Comparison of ENCODE assay signal across 7 mouse cellular contexts in genomic region chr7:19603849-19604605, GRCm38 (mm10). TPM values are rescaled to one million over a fixed set of nuclear protein-coding genes. Genes with fewer than 3 reads are reported as not detected.
DNase-seq lines count a peak whose midpoint lies in the region; ATAC-seq lines count a peak whose summit lies in the region.

Gene Clasrp, minus strand, starts transcription at chr7:19604486.

- H3K9me3 ChIP-seq in embryonic facial prominence, embryonic 11.5 days (replicated peaks; ENCODE audit: control insufficient read depth, low read length) = no peaks in the 10 kb centered on the region
- H3K9me3 ChIP-seq in limb, embryonic 11.5 days (ENCODE audit: control insufficient read depth, low read length) = no peaks in the 10 kb centered on the region
- no peaks in the 10 kb centered on the region for H3K9me3 ChIP-seq in midbrain, embryonic 14.5 days (ENCODE audit: control insufficient read depth, low read length)

- DNase-seq in adrenal gland, postnatal 14 days = peak; percentile 99
- DNase-seq in embryonic facial prominence, embryonic 11.5 days (ENCODE audit: low spot score) = peak; percentile 98
- DNase-seq in heart, adult 11 months = peak; percentile 100
- peak; percentile 96 for DNase-seq in kidney, adult 18-20 months
- peak; percentile 98 for DNase-seq in limb, embryonic 11.5 days (ENCODE audit: low spot score)
- peak; percentile 97 for DNase-seq in midbrain, embryonic 14.5 days
- DNase-seq in spleen, adult 18-20 months = peak; percentile 96 to 98

- 1% methylated on average over 57 of the region's 57 CpGs for WGBS in embryonic facial prominence, embryonic 11.5 days
- WGBS in limb, embryonic 11.5 days = 1% methylated on average over 57 of the region's 57 CpGs
- WGBS in midbrain, embryonic 14.5 days = 2% methylated on average over 57 of the region's 57 CpGs

- peak within 1 kb of the TSS; percentile 81 for H3K4me2 ChIP-seq in embryonic facial prominence, embryonic 11.5 days (ENCODE audit: low read depth, low read length)
- H3K4me2 ChIP-seq in limb, embryonic 11.5 days (ENCODE audit: low read depth, severe bottlenecking) = peak within 1 kb of the TSS; percentile 84
- H3K4me2 ChIP-seq in midbrain, embryonic 14.5 days (ENCODE audit: low read length) = peak within 1 kb of the TSS; percentile 81

- peak within 1 kb of the TSS; percentile 99 for H3K4me3 ChIP-seq in embryonic facial prominence, embryonic 11.5 days (ENCODE audit: low read depth, low read length)
- H3K4me3 ChIP-seq in limb, embryonic 11.5 days (ENCODE audit: low read depth, low read length) = peak within 1 kb of the TSS; percentile 94
- H3K4me3 ChIP-seq in midbrain, embryonic 14.5 days (replicated peaks; ENCODE audit: low read depth, low read length) = peak within 1 kb of the TSS; percentile 91

- ATAC-seq in embryonic facial prominence, embryonic 11.5 days (replicated peaks; ENCODE audit: insufficient number of reproducible peaks, low FRiP score, low TSS enrichment, low read depth) = peak; percentile 92
- peak; percentile 88 for ATAC-seq in limb, embryonic 11.5 days (ENCODE audit: insufficient number of reproducible peaks, low FRiP score, low TSS enrichment, low read depth)
- peak; percentile 90 for ATAC-seq in midbrain, embryonic 14.5 days (ENCODE audit: low FRiP score, low TSS enrichment)

- H3K27me3 ChIP-seq in embryonic facial prominence, embryonic 11.5 days (ENCODE audit: control insufficient read depth, insufficient read depth, low read length) = no peaks in the 10 kb centered on the region
- H3K27me3 ChIP-seq in limb, embryonic 11.5 days (ENCODE audit: control insufficient read depth, insufficient read depth, low read length) = no peaks in the 10 kb centered on the region
- no peaks in the 10 kb centered on the region for H3K27me3 ChIP-seq in midbrain, embryonic 14.5 days (ENCODE audit: control insufficient read depth, insufficient read depth, low read length)

- H3K9ac ChIP-seq in embryonic facial prominence, embryonic 11.5 days (replicated peaks; ENCODE audit: low read length) = peak within 1 kb of the TSS; percentile 88
- H3K9ac ChIP-seq in limb, embryonic 11.5 days (ENCODE audit: low read length) = peak within 1 kb of the TSS; percentile 92
- H3K9ac ChIP-seq in midbrain, embryonic 14.5 days (replicated peaks; ENCODE audit: low read length) = peak within 1 kb of the TSS; percentile 91

- peak within 1 kb of the TSS; percentile 66 for H3K27ac ChIP-seq in embryonic facial prominence, embryonic 11.5 days (replicated peaks; ENCODE audit: low read depth, low read length)
- peak within 1 kb of the TSS; percentile 64; the same call in 1 of the 2 replicates for H3K27ac ChIP-seq in limb, embryonic 11.5 days (replicated peaks; ENCODE audit: low read depth, low read length)
- peak within 1 kb of the TSS; percentile 69 for H3K27ac ChIP-seq in midbrain, embryonic 14.5 days (replicated peaks; ENCODE audit: low read depth, low read length)

- no peaks in the 10 kb centered on the region; the same call in 1 of the 2 replicates for H3K36me3 ChIP-seq in embryonic facial prominence, embryonic 11.5 days (replicated peaks; ENCODE audit: control insufficient read depth, insufficient read depth, low read depth, low read length)
- H3K36me3 ChIP-seq in limb, embryonic 11.5 days (ENCODE audit: control insufficient read depth, insufficient read depth, low read length) = peaks cover 10% of the 10 kb centered on the region; the same call in 1 of the 2 replicates
- peaks cover 33% of the 10 kb centered on the region for H3K36me3 ChIP-seq in midbrain, embryonic 14.5 days (ENCODE audit: control insufficient read depth, insufficient read depth, low read length)

- H3K4me1 ChIP-seq in embryonic facial prominence, embryonic 11.5 days (ENCODE audit: control insufficient read depth, insufficient read depth, low read length) = no peaks in the 10 kb centered on the region
- peaks cover 11% of the 10 kb centered on the region for H3K4me1 ChIP-seq in limb, embryonic 11.5 days (ENCODE audit: control insufficient read depth, insufficient read depth, low read length)
- H3K4me1 ChIP-seq in midbrain, embryonic 14.5 days (ENCODE audit: control insufficient read depth, insufficient read depth, low read length) = peaks cover 14% of the 10 kb centered on the region

RNA-seq across cellular contexts. Expression of gene Clasrp, which starts in this region (rescaled TPM):
- total RNA-seq in adrenal gland, postnatal 14 days (2021) = 36.9 and 52.2 TPM in 2 replicates
- polyA plus RNA-seq in embryonic facial prominence, embryonic 11.5 days (2014; fragmentation: Nextera tagmentation; extraction: Ambion mirVana) = 36.0 and 37.4 TPM in 2 replicates
- 55.9 and 61.5 TPM in 2 replicates for polyA plus RNA-seq in limb, embryonic 11.5 days (2014; fragmentation: Nextera tagmentation; extraction: Ambion mirVana)
- 44.7 and 50.4 TPM in 2 replicates for polyA plus RNA-seq in midbrain, embryonic 14.5 days (2014; fragmentation: Nextera tagmentation; extraction: Ambion mirVana)

Comparison
In these comparisons a context has a peak if more than half of its experiments do, and no peak if none do; other contexts are left out.
1. Peak in every context shown above with its lines: DNase-seq, ATAC-seq, H3K4me3 ChIP-seq and H3K27ac ChIP-seq.